Mouse (Mus musculus) lung, postnatal 0 days (tissue): ENCODE measurements around the gene Tas2r144. TPM values are rescaled to one million over a fixed set of nuclear protein-coding genes. Genes with fewer than 3 reads are reported as not detected.

Source experiments
- ATAC-seq: fragments of 200-750 bp; cut with Nextera tagmentation; 2 replicates; pipeline ENCODE4 v1.8.0; 2017; ENCODE audit warnings: moderate library complexity
- DNase-seq: peaks from one replicate; pipeline ENCODE4 v3.0.0-alpha.2; 2016; ENCODE audit warnings: low spot score
- H3K27ac ChIP-seq: fragments of 300-500 bp; sonication (generic); 2 replicates; pipeline ENCODE4 v1.5.1; 2014; ENCODE audit warnings: antibody characterized with exemption, mild to moderate bottlenecking, low read length, mixed read lengths
- H3K27me3 ChIP-seq: fragments of 300-500 bp; sonication (generic); replicated peaks from 2 replicates; pipeline ENCODE4 v1.6.1; 2014; ENCODE audit warnings: low read length, mixed read lengths; ENCODE audit not compliant: insufficient read depth
- H3K36me3 ChIP-seq: fragments of 300-500 bp; sonication (generic); 2 replicates; pipeline ENCODE4 v1.6.1; 2014; ENCODE audit warnings: low read length, mixed read lengths; ENCODE audit not compliant: insufficient read depth
- H3K4me1 ChIP-seq: fragments of 300-500 bp; sonication (generic); 2 replicates; pipeline ENCODE4 v1.6.1; 2014; ENCODE audit warnings: antibody characterized with exemption, low read depth, low read length, mixed read lengths; ENCODE audit not compliant: insufficient read depth
- H3K4me2 ChIP-seq: fragments of 300-500 bp; sonication (generic); replicated peaks from 2 replicates; pipeline ENCODE4 v1.6.1; 2014; ENCODE audit warnings: low read depth, mild to moderate bottlenecking, low read length, moderate library complexity, mixed read lengths
- H3K4me3 ChIP-seq: fragments of 300-500 bp; sonication (generic); 2 replicates; pipeline ENCODE4 v1.5.1; 2014; ENCODE audit warnings: low read depth, low read length
- H3K9ac ChIP-seq: fragments of 300-500 bp; sonication (generic); replicated peaks from 2 replicates; pipeline ENCODE4 v1.6.1; 2014; ENCODE audit warnings: low read depth, mild to moderate bottlenecking
- H3K9me3 ChIP-seq: fragments of 300-500 bp; sonication (generic); 2 replicates; pipeline ENCODE4 v1.6.1; 2016; ENCODE audit warnings: low read length, mixed read lengths
- CTCF ChIP-seq: IDR thresholded peaks from 2 replicates; pipeline ENCODE4 v1.5.1; 2016; ENCODE audit warnings: antibody characterized with exemption, mild to moderate bottlenecking
- EP300 ChIP-seq: IDR thresholded peaks from 2 replicates; pipeline ENCODE4 v1.6.1; 2016; ENCODE audit warnings: antibody characterized with exemption, mild to moderate bottlenecking, control low read depth
- WGBS: fragments of 180-500 bp; shearing (Covaris S2); extraction: QIAGEN DNeasy Blood & Tissue Kit; methylation state at CpG from one replicate; pipeline ENCODE4 v1.1.7; 2014; 5-methylcytosine and 5-hydroxymethylcytosine counted together
- polyA plus RNA-seq: library from polyadenylated mRNA; unstranded; fragments of >200 nt; fragmentation: Nextera tagmentation; extraction: Ambion mirVana; gene quantifications from 2 replicates; pipeline ENCODE4 v1.2.1, GENCODE M21; 2015

Gene Tas2r144
- polyA plus RNA-seq = not detected in 2 replicates

DNA sequence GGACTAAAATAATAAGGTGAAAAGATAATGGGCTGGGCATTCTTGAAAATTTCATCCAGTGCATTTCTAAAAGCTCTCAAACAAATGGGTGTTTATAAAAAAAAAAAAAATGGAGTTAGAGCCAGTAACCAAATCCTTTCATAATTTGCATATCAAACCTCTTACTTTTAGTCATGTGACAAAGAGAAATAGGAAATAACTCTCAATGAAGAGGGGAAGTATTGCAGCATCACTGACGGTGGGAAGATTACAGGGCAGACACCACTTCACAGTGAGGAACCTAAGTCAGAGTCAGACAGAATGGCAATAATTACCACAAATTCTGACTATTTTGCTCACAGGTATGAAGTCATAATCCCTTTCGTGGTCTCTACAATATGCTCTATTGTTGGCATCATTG is at the start of gene Tas2r144:
Tas2r144 (plus strand) TSS at position 301 of the 400 bp plus-strand sequence.
- Histone ChIP-seq H3K9ac (no peak within 1 kb of the TSS), H3K4me3 (no peak within 1 kb of the TSS), H3K4me2 (no peak within 1 kb of the TSS), H3K36me3 (no peaks in the 10 kb centered on the region), H3K4me1 (no peaks in the 10 kb centered on the region), H3K27ac (no peak within 1 kb of the TSS), H3K27me3 (no peaks in the 10 kb centered on the region), H3K9me3 (no peaks in the 10 kb centered on the region)
- ATAC-seq (no peak), DNase-seq (no peak)
- WGBS = 71% methylated on average over 2 of the region's 2 CpGs
- TF ChIP-seq EP300 (no peak), CTCF (no peak)

DNA sequence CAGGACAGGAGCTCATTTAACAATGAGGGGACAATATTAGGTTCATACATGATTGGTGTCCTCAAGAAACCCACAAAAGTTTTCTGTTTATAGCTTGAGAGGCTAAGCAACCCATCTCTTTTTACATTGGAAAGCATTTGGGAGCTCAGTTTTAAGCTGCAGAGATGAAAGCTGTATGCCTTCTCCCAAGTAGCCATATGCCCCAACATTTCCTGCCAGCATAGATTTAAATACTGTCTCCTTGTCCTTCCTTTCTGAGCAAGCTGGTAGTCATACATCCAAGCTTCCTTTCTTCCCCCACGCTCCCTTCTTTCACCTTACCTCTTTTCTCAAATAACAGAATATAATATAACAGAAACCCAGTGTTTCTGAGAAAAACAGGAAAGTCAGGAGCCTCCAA is 32.7 kb upstream of the Tas2r144 start:
- Histone ChIP-seq H3K4me3 (no peak overlapping the region), H3K4me1 (no peaks in the 10 kb centered on the region), H3K36me3 (no peaks in the 10 kb centered on the region), H3K27ac (no peak overlapping the region), H3K4me2 (no peak overlapping the region), H3K9ac (no peak overlapping the region), H3K27me3 (no peaks in the 10 kb centered on the region), H3K9me3 (no peaks in the 10 kb centered on the region)
- WGBS = 59% methylated on average over 1 of the region's 1 CpGs
- ATAC-seq (no peak), DNase-seq (no peak)
- TF ChIP-seq CTCF (no peak), EP300 (no peak)

DNA sequence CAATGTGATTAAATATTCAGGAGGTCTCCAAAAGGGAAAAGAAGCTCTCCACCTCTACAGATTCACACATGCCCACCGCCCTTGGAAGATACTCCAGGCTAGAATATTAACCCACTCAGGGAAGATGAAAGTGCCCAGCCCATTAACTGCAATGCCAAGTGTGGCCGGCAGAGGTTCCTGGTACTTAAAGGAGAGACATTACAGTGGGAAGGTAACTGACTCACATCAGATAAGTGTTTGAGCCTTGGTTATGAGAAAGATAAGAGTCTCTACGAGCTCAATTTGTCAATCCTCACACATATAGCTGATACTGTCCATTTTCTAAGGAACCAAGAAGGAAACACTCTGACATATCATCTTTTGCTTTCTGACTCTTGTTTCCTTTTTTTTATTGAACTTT is 28.9 kb upstream of the Tas2r144 start:
- Histone ChIP-seq H3K4me2 (no peak overlapping the region), H3K27ac (no peak overlapping the region), H3K4me3 (no peak overlapping the region), H3K9me3 (no peaks in the 10 kb centered on the region), H3K36me3 (no peaks in the 10 kb centered on the region), H3K27me3 (no peaks in the 10 kb centered on the region), H3K9ac (no peak overlapping the region), H3K4me1 (no peaks in the 10 kb centered on the region)
- WGBS = 33% methylated on average over 3 of the region's 3 CpGs
- ATAC-seq = no peak
- TF ChIP-seq EP300 (no peak), CTCF (peak; percentile 22)
- no peak for DNase-seq

DNA sequence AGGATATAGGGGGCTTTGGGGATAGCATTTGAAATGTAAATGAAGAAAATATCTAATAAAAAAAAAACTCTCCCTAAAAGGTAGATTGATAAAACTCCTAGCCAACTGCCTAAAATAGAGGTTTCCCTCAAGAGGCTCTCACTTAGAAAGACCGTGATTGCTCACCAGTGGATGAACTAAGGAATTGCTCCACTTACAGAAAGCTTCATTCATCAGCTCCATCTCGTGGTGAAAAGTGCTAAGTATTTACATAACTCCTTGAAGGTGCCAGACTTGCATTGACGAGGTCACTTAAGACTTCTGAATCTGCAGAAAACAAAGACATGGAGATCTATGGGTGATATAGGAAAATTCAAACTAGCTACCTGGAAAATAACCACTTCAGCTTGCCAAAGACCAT is 17.4 kb upstream of the Tas2r144 start:
- TF ChIP-seq EP300 (no peak), CTCF (peak; percentile 51)
- Histone ChIP-seq H3K36me3 (no peaks in the 10 kb centered on the region), H3K27me3 (no peaks in the 10 kb centered on the region), H3K9me3 (no peaks in the 10 kb centered on the region), H3K4me3 (no peak overlapping the region), H3K27ac (no peak overlapping the region), H3K4me2 (no peak overlapping the region), H3K4me1 (no peaks in the 10 kb centered on the region), H3K9ac (no peak overlapping the region)
- DNase-seq (peak; percentile 64), ATAC-seq (no peak)
- 16% methylated on average over 3 of the region's 3 CpGs for WGBS

DNA sequence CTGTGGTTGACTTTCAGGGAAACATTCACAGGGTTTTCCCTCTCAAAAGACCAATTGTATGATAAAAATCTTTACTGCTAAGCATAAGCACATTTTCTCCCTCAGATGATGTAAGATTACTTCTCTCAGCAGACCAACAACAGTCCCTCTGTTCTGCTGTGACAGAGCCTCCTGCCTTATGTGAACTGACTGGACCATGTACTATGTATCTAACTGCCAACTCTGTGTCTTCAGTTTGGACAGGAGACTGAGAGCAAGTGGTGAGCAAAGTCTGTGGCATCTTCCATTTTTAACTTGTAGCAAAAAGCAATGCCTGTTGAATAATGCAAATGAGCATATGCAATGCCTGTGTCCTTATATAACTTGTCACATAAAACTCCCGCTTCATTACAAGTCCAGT is 15.6 kb upstream of the Tas2r144 start:
- Histone ChIP-seq H3K9me3 (no peaks in the 10 kb centered on the region), H3K4me1 (no peaks in the 10 kb centered on the region), H3K4me2 (no peak overlapping the region), H3K27me3 (no peaks in the 10 kb centered on the region), H3K4me3 (no peak overlapping the region), H3K27ac (no peak overlapping the region), H3K9ac (no peak overlapping the region), H3K36me3 (no peaks in the 10 kb centered on the region)
- DNase-seq (no peak), ATAC-seq (no peak)
- no peak for TF ChIP-seq EP300
- no peak for TF ChIP-seq CTCF
- WGBS = 62% methylated on average over 1 of the region's 1 CpGs

DNA sequence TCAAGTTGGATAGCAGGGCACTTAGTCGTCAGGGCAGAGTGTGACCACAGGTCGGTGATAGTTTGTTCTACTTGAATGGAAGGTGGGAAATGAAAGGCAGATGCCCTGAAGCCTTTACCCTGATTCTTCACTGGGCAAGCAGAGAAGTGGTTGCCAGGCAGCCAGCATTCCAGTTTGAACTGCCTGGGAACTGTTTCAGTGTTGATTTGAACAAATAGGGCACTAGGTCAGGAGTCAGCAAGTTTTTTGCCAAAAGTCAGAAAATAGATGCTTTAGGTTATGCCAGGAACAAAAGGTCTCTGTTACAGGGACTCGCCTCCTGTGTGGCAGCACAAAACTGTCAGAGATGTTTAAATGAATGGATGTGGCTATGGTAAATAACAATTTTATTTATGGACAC is 7.2 kb downstream of the Tas2r144 start:
- no peak overlapping the region for H3K27ac ChIP-seq
- no peak overlapping the region for H3K9ac ChIP-seq
- H3K4me3 ChIP-seq = no peak overlapping the region
- no peak overlapping the region for H3K4me2 ChIP-seq
- no peak for TF ChIP-seq EP300
- no peak for TF ChIP-seq CTCF
- H3K27me3 ChIP-seq = no peaks in the 10 kb centered on the region
- H3K9me3 ChIP-seq = no peaks in the 10 kb centered on the region
- H3K36me3 ChIP-seq = no peaks in the 10 kb centered on the region
- WGBS = 51% methylated on average over 3 of the region's 3 CpGs
- no peaks in the 10 kb centered on the region for H3K4me1 ChIP-seq
- ATAC-seq (no peak), DNase-seq (no peak)

DNA sequence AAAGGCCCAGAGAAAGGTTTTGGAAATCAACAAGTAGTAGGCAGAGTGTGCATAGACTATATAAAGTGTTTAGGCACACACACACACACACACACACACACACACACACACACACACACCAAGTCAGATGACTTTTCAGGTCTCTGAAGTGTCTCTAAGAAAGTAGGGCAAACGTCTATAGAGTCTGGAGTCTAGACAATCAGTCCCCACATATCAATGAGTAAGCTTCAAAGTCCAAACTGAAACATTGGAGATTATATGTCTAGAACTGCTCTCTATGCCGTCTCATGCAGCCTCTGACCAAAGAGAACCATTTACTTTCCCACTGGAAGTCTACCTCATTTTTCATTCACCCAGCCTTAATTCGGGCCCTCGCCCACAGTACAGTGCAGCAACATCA is 9.9 kb downstream of the Tas2r144 start:
- Histone ChIP-seq H3K4me2 (no peak overlapping the region), H3K9ac (no peak overlapping the region), H3K27me3 (no peaks in the 10 kb centered on the region), H3K27ac (no peak overlapping the region), H3K4me1 (no peaks in the 10 kb centered on the region), H3K36me3 (no peaks in the 10 kb centered on the region), H3K4me3 (no peak overlapping the region), H3K9me3 (no peaks in the 10 kb centered on the region)
- TF ChIP-seq CTCF = no peak
- no peak for TF ChIP-seq EP300
- DNase-seq (no peak), ATAC-seq (no peak)
- 58% methylated on average over 4 of the region's 4 CpGs for WGBS
